Mouse (Mus musculus): ENCODE data around the gene AA467197.

DNA sequence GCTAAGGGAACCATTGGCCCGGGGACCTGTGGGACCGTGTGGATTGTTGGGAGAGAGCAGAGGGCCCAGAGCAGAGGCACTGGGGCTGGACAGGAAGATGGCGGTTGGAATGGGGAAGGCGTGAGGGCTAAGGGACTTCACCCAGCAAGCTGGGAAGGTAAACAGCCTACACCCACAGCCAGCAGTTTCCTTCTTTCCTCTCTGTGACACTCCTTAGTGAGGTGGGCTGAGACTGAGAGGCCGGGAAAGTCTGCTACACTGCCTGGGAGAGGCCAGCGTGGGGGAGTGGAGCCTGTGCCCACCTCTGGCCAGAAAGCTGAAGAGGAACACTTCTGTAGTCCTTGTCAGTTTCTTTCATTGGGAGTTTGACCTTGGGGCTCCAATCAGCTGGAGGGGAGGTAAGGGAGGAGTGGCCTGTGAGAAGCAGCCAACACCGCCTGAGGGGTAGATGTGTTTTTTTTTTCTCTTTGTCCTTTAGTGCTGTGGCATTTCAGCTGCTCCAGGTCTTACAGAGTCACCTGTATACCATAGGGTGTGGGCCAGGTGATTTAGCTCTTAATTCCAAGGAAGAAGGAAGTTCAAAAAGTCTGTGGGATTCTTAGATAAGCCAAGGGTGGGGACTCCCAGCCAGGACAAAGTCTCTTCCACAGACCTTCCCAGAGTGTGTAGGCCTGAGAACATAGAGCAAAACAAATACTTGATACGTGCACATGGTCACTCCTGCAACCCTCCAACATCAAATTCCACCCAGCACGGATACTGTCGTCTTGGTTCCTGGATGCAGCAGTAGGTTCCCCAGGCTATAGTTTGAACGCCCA lies 21.1 kb downstream of the AA467197 start:
- no peak for TF ChIP-seq POLR2A (IDR thresholded peaks at IDR 0.05; ENCODE audit: insufficient read depth, low read depth, low read length)
- TF ChIP-seq CTCF (IDR thresholded peaks at IDR 0.05) = no peak
